Mouse (Mus musculus) spleen, adult 2 months (tissue): ENCODE measurements at regions not wholly inside any gene's neighbourhood (a gene's known extent, or its start where the extent isn't known, plus 50 kb on each side); places are given as distances from the start of the nearest gene placed in this dataset.

ENCODE experiments used
- DNase-seq, 2 experiments: peaks; one replicate each; pipeline versions ENCODE4 v3.0.0 to v3.0.0-alpha.2; 2012 to 2021; ENCODE audit warnings: low spot score in 2 of 2, low read depth in 1 of 2
- H3K27ac ChIP-seq: fragments of 200-500 bp; 2 replicates; pipeline ENCODE4 v1.5.1; 2012; ENCODE audit warnings: low read length, inconsistent platforms; ENCODE audit not compliant: insufficient read depth
- H3K27me3 ChIP-seq: fragments of 200-500 bp; 2 replicates; pipeline ENCODE4 v1.6.1; 2012; ENCODE audit warnings: mild to moderate bottlenecking, moderate library complexity, low read length, inconsistent platforms; ENCODE audit not compliant: control insufficient read depth, insufficient read depth
- H3K36me3 ChIP-seq: fragments of 200-500 bp; 2 replicates; pipeline ENCODE4 v1.6.1; 2012; ENCODE audit warnings: mild to moderate bottlenecking, low read length, inconsistent platforms; ENCODE audit not compliant: control insufficient read depth, insufficient read depth
- H3K4me1 ChIP-seq: fragments of 200-500 bp; 2 replicates; pipeline ENCODE4 v1.6.1; 2011; ENCODE audit warnings: inconsistent platforms; ENCODE audit not compliant: control insufficient read depth, insufficient read depth, insufficient read length
- H3K4me3 ChIP-seq: fragments of 200-500 bp; 2 replicates; pipeline ENCODE4 v1.5.1; 2011; ENCODE audit warnings: mild to moderate bottlenecking, inconsistent platforms; ENCODE audit not compliant: insufficient read depth, insufficient read length; ENCODE audit errors: extremely low read depth
- CTCF ChIP-seq: fragments of 200-500 bp; IDR thresholded peaks from 2 replicates; pipeline ENCODE4 v1.5.1; 2011; ENCODE audit warnings: mild to moderate bottlenecking, inconsistent platforms; ENCODE audit not compliant: insufficient read depth, insufficient read length, insufficient replicate concordance; ENCODE audit errors: extremely low read depth
- POLR2A ChIP-seq: fragments of 200-500 bp; IDR thresholded peaks from 2 replicates; pipeline ENCODE4 v1.6.1; 2011; ENCODE audit warnings: low read depth, low read length, inconsistent platforms
- WGBS: fragments of 180-500 bp; shearing (Covaris S2); methylation state at CpG from one replicate; pipeline ENCODE4 v1.1.7; 2018; 5-methylcytosine and 5-hydroxymethylcytosine counted together

- no peaks in the 10 kb centered on the region for H3K36me3 ChIP-seq
- no peaks in the 10 kb centered on the region for H3K4me1 ChIP-seq
- 79% methylated on average over 11 of the region's 11 CpGs for WGBS
- no peak for DNase-seq
- no peaks in the 10 kb centered on the region for H3K27me3 ChIP-seq
- H3K27ac ChIP-seq, result no peak overlapping the region
- TF ChIP-seq CTCF (no peak), POLR2A (no peak)
- H3K4me3 ChIP-seq, result no peak overlapping the region
These were observed 90.2 kb upstream of the Klf14 start for GRCm38 (mm10) chr6:31048920-31049576.

- TF ChIP-seq CTCF (no peak), POLR2A (no peak)
- Histone ChIP-seq H3K27ac (no peak overlapping the region), H3K4me3 (no peak overlapping the region), H3K4me1 (no peaks in the 10 kb centered on the region), H3K36me3 (peaks cover 3% of the 10 kb centered on the region; the same call in 1 of the 2 replicates), H3K27me3 (no peaks in the 10 kb centered on the region)
- DNase-seq, result no peak
- 63% methylated on average over 5 of the region's 5 CpGs for WGBS
These were observed 92.0 kb upstream of the Klf14 start for GRCm38 (mm10) chr6:31050831-31051230.

GRCm38 (mm10) chr6:31051771-31052170 lies 92.9 kb upstream of the Klf14 start:
- peaks cover 9% of the 10 kb centered on the region for H3K36me3 ChIP-seq
- TF ChIP-seq CTCF (no peak), POLR2A (no peak)
- H3K4me1 ChIP-seq, result no peaks in the 10 kb centered on the region
- DNase-seq, result no peak
- H3K4me3 ChIP-seq, result no peak overlapping the region
- H3K27ac ChIP-seq, result no peak overlapping the region
- WGBS, result 77% methylated on average over 6 of the region's 6 CpGs
- no peaks in the 10 kb centered on the region for H3K27me3 ChIP-seq

- Histone ChIP-seq H3K36me3 (peaks cover 14% of the 10 kb centered on the region), H3K27me3 (no peaks in the 10 kb centered on the region), H3K4me3 (no peak overlapping the region), H3K4me1 (no peaks in the 10 kb centered on the region), H3K27ac (no peak overlapping the region)
- no peak for DNase-seq
- no peak for TF ChIP-seq CTCF
- TF ChIP-seq POLR2A, result no peak
- WGBS, result 35% methylated on average over 8 of the region's 8 CpGs
These were observed 94.1 kb upstream of the Klf14 start for GRCm38 (mm10) chr6:31053003-31053402.

- H3K4me3 ChIP-seq, result no peak overlapping the region
- DNase-seq, result no peak
- no peak overlapping the region for H3K27ac ChIP-seq
- peaks cover 39% of the 10 kb centered on the region for H3K36me3 ChIP-seq
- no peak for TF ChIP-seq CTCF
- no peak for TF ChIP-seq POLR2A
- 93% methylated on average over 12 of the region's 12 CpGs for WGBS
- H3K4me1 ChIP-seq, result no peaks in the 10 kb centered on the region
- no peaks in the 10 kb centered on the region for H3K27me3 ChIP-seq
These were observed 98.1 kb upstream of the Klf14 start for GRCm38 (mm10) chr6:31056786-31057566.

GRCm38 (mm10) chr6:31058299-31058698 lies 99.4 kb upstream of the Klf14 start:
- TF ChIP-seq POLR2A (no peak), CTCF (no peak)
- no peak overlapping the region for H3K4me3 ChIP-seq
- H3K27me3 ChIP-seq, result no peaks in the 10 kb centered on the region
- WGBS, result 95% methylated on average over 1 of the region's 1 CpGs
- no peaks in the 10 kb centered on the region for H3K4me1 ChIP-seq
- no peak for DNase-seq
- H3K27ac ChIP-seq, result no peak overlapping the region
- H3K36me3 ChIP-seq, result peaks cover 51% of the 10 kb centered on the region

GRCm38 (mm10) chr6:31058961-31059360 lies 100.1 kb upstream of the Klf14 start:
- DNase-seq, result no peak
- peaks cover 54% of the 10 kb centered on the region for H3K36me3 ChIP-seq
- H3K4me3 ChIP-seq, result no peak overlapping the region
- TF ChIP-seq POLR2A, result no peak
- no peak for TF ChIP-seq CTCF
- H3K27ac ChIP-seq, result no peak overlapping the region
- H3K27me3 ChIP-seq, result no peaks in the 10 kb centered on the region
- 81% methylated on average over 3 of the region's 3 CpGs for WGBS
- no peaks in the 10 kb centered on the region for H3K4me1 ChIP-seq
